Comparison of ENCODE assay signal across 8 mouse cellular contexts in the genomic region with DNA sequence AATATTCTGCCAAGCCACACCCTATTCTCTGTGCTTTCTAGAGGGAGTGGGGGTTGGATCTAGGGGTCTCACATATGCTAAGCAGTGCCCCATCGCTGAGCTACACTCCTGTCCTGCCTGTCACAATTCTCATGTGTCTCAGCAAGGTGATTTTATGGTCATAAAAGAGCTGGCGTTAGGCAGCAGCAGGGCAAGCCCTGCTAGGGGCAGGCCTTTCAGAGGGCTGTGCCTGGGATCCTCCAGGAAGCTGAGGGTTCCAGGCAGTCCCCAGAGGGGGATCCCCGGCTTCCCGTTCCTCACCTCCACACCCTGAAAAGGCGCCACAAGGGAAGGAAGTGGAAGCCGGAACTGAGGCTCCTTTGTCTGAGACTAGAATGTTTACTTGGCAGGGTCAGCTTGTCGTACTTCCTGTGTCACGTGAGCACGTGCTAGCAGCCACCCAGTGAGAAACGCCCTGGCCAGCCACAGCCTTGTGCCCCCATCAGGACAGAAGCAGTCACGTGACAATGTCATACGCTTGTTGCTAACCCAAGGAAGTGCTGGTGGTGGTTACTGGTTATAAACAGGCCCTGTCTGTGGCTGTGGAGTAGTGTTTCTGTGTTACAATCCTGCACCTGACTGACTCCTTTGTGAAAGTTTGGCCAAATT.
DNase-seq lines count a peak whose midpoint lies in the region; ATAC-seq and TF ChIP-seq lines count a peak whose summit lies in the region.

No protein-coding gene starts in this region.

- peak overlapping the region; percentile 46 for H3K4me2 ChIP-seq in hindbrain, embryonic 15.5 days
- peak overlapping the region; percentile 32 for H3K4me2 ChIP-seq in liver, embryonic 11.5 days

- TF ChIP-seq POLR2A in thymus, adult 2 months (IDR thresholded peaks at IDR 0.05; ENCODE audit: control insufficient read depth, extremely low read depth, insufficient read depth, low read length, poor library complexity): peak; percentile 51; the same call in 1 of the 2 replicates

- no peaks in the 10 kb centered on the region for H3K9me3 ChIP-seq in hindbrain, embryonic 15.5 days
- H3K9me3 ChIP-seq in liver, embryonic 11.5 days (ENCODE audit: control insufficient read depth, low read length): no peaks in the 10 kb centered on the region

- H3K27ac ChIP-seq in hindbrain, embryonic 15.5 days (replicated peaks): peak overlapping the region; percentile 7
- peak overlapping the region; percentile 51; the same call in 1 of the 2 replicates for H3K27ac ChIP-seq in liver, embryonic 11.5 days (ENCODE audit: low read depth, low read length)
- H3K27ac ChIP-seq in thymus, adult 2 months (ENCODE audit: control insufficient read depth, insufficient read depth, low read length): peak overlapping the region; percentile 72

- H3K36me3 ChIP-seq in hindbrain, embryonic 15.5 days: no peaks in the 10 kb centered on the region
- no peaks in the 10 kb centered on the region for H3K36me3 ChIP-seq in liver, embryonic 11.5 days (ENCODE audit: control insufficient read depth, insufficient read depth, low read length)
- no peaks in the 10 kb centered on the region for H3K36me3 ChIP-seq in thymus, adult 2 months (ENCODE audit: control insufficient read depth, insufficient read depth, low read length)

- peak overlapping the region; percentile 7; the same call in 1 of the 2 replicates for H3K9ac ChIP-seq in hindbrain, embryonic 15.5 days
- 0 out of 2 replicates have a peak overlapping the region, but pooled peaks have one; percentile 0 for H3K9ac ChIP-seq in liver, embryonic 11.5 days (ENCODE audit: low read depth, low read length)

- peak overlapping the region; percentile 22 for H3K4me3 ChIP-seq in hindbrain, embryonic 15.5 days
- H3K4me3 ChIP-seq in liver, embryonic 11.5 days (ENCODE audit: low read depth, low read length): peak overlapping the region; percentile 17
- peak overlapping the region; percentile 44 for H3K4me3 ChIP-seq in thymus, adult 2 months (ENCODE audit: control insufficient read depth, insufficient read depth, low read length)

- ATAC-seq in hindbrain, embryonic 15.5 days (ENCODE audit: low FRiP score, low read depth): peak; percentile 86
- ATAC-seq in liver, embryonic 11.5 days (replicated peaks; ENCODE audit: low FRiP score): peak; percentile 87

- peak; percentile 79 to 84 for DNase-seq in B cell, adult 2 months
- peak; percentile 73 for DNase-seq in adrenal gland, postnatal 10 days
- peak; percentile 62 for DNase-seq in gastrocnemius, adult 18-20 months (ENCODE audit: low spot score)
- peak; percentile 60 for DNase-seq in liver, embryonic 11.5 days (ENCODE audit: low spot score)
- DNase-seq in monocyte, adult 2 months (ENCODE audit: low read depth in 1 of 2, low spot score in 2 of 2): peak; percentile 63 to 80
- DNase-seq in thymus, adult 2 months: peak; percentile 81
- no peak for DNase-seq in left cerebral cortex, adult 9 months (ENCODE audit: low spot score in 2 of 2)

- peaks cover 42% of the 10 kb centered on the region for H3K27me3 ChIP-seq in hindbrain, embryonic 15.5 days
- H3K27me3 ChIP-seq in liver, embryonic 11.5 days (replicated peaks; ENCODE audit: control insufficient read depth, insufficient read depth, low read length): peaks cover 3% of the 10 kb centered on the region; the same call in 1 of the 2 replicates
- no peaks in the 10 kb centered on the region; the same call in 1 of the 2 replicates for H3K27me3 ChIP-seq in thymus, adult 2 months (ENCODE audit: control insufficient read depth, insufficient read depth, low read length)

- H3K4me1 ChIP-seq in hindbrain, embryonic 15.5 days (replicated peaks): 0 out of 2 replicates have a peak, but pooled peaks cover 5% of the 10 kb centered on the region
- no peaks in the 10 kb centered on the region for H3K4me1 ChIP-seq in liver, embryonic 11.5 days (replicated peaks; ENCODE audit: control insufficient read depth, insufficient read depth, low read length)
- H3K4me1 ChIP-seq in thymus, adult 2 months (replicated peaks; ENCODE audit: control insufficient read depth, insufficient read depth, low read length): peaks cover 8% of the 10 kb centered on the region

- peak; percentile 49; the same call in 1 of the 2 replicates for TF ChIP-seq CTCF in thymus, adult 2 months (IDR thresholded peaks at IDR 0.05; ENCODE audit: borderline replicate concordance, control insufficient read depth, extremely low read depth, insufficient read depth, low read length, poor library complexity)

- 21% methylated on average over 12 of the region's 12 CpGs for WGBS in hindbrain, embryonic 15.5 days
- WGBS in liver, embryonic 11.5 days: 16% methylated on average over 12 of the region's 12 CpGs
- WGBS in thymus, adult 2 months: 3% methylated on average over 12 of the region's 12 CpGs

Comparison
In these comparisons a context has a peak if more than half of its experiments do, and no peak if none do; other contexts are left out.
1. DNase-seq: peak in B cell, adult 2 months (2 of 2), adrenal gland, postnatal 10 days (single experiment), gastrocnemius, adult 18-20 months (single experiment), liver, embryonic 11.5 days (single experiment), monocyte, adult 2 months (2 of 2) and thymus, adult 2 months (single experiment); none in left cerebral cortex, adult 9 months (0 of 2).
2. H3K27ac ChIP-seq: peak in every context shown above with its lines; median percentile 72 in thymus, adult 2 months; 51 in liver, embryonic 11.5 days; 7 in hindbrain, embryonic 15.5 days.
3. Peak in every context shown above with its lines, with median percentiles within 50 percentile points of each other: H3K4me3 ChIP-seq.